Mouse (Mus musculus): ENCODE results near the gene Cmip.

DNA sequence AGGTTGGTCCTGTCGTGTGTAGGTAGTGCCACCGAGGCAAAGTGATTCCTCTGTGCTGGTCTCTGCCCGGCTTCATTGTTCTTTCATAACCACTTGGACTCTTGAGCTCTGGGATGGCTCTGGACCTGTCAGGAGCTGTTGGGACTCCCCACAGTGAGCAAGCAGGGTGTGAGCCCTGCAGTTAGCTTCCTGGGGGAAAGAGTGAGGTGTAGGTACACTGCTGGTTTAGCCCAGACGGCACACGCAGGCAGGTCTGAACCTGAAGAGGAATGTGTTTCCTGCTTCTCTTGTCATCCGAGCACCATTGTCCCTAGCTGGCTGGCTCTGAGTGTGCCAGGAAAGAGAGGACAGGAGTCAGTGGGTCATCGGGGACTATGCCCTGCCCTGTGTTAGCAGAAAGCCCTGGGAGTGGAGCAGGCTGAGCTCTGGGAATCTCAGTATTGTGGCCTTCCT, 70.5 kb downstream of the Cmip start:
- no peak for TF ChIP-seq CTCF (IDR thresholded peaks at IDR 0.05; ENCODE audit: borderline replicate concordance, insufficient read depth, low read length)
- no peak for TF ChIP-seq POLR2A (IDR thresholded peaks at IDR 0.05; ENCODE audit: low read depth, low read length)
